Mouse (Mus musculus) Patski (cell line): ENCODE measurements around the gene Frzb. TPM values are rescaled to one million over a fixed set of nuclear protein-coding genes. Genes with fewer than 3 reads are reported as not detected.

ENCODE experiments used
- ATAC-seq: fragments of 100-300 bp; one replicate; pipeline ENCODE4 v1.8.0; 2021
- CTCF ChIA-PET: fragments of 350-600 bp; sonication (Branson Sonifier 250); formaldehyde crosslinking; loops from one replicate; lab custom pipeline; 2022; ENCODE audit warnings: inconsistent platforms; lab: Charles Lee
- POLR2A ChIA-PET: fragments of 350-600 bp; sonication (Branson Sonifier 250); formaldehyde crosslinking; loops from one replicate; lab custom pipeline; 2022; ENCODE audit warnings: antibody characterized with exemption, inconsistent platforms; lab: Charles Lee
- DNase-seq: peaks from one replicate; pipeline ENCODE4 v3.0.0-alpha.2; 2011; ENCODE audit warnings: low read depth, low spot score
- H3K27me3 ChIP-seq: fragments of 371-371 bp; one replicate; pipeline ENCODE4 v1.5.1; 2021
- CTCF ChIP-seq: fragments of 100-300 bp; IDR thresholded peaks from one replicate; pipeline ENCODE4 v1.5.1; 2021
- in situ Hi-C: fragments of 300-500 bp; cut with MboI; formaldehyde crosslinking; loops from 3 replicates; pipeline ENCODE4 v1.11.1; 2018; ENCODE audit warnings: low pct_unique_long_range_greater_than_20kb, mixed read lengths
- polyA plus RNA-seq: library from polyadenylated mRNA; unstranded; gene quantifications from one replicate; pipeline ENCODE4 v1.2.3, GENCODE M21; 2021

The Frzb gene
- polyA plus RNA-seq, 1 experiment from 2014 or later = 0.08 TPM

GRCm38 (mm10) chr2:80445926-80446307 is 1.5 kb downstream of the Frzb start:
- no peak for TF ChIP-seq CTCF
- ChIA-PET CTCF (no interaction called here), POLR2A (interaction anchor here (0.5 kb wide), 1 partner anchor 69 kb away, joined by 3 read pairs; no protein-coding TSS in a partner anchor)
- ATAC-seq = no peak
- peaks cover 34% of the 10 kb centered on the region for H3K27me3 ChIP-seq
- in situ Hi-C loops = no loop called here
- DNase-seq = no peak

GRCm38 (mm10) chr2:80445491-80445890 is 1.9 kb downstream of the Frzb start:
- no peak for TF ChIP-seq CTCF
- POLR2A ChIA-PET = no interaction called here
- no peak for ATAC-seq
- DNase-seq = no peak
- in situ Hi-C loops = no loop called here
- H3K27me3 ChIP-seq = peaks cover 34% of the 10 kb centered on the region
- CTCF ChIA-PET = no interaction called here

- TF ChIP-seq CTCF = no peak
- DNase-seq = no peak
- in situ Hi-C loops = no loop called here
- ChIA-PET POLR2A (no interaction called here), CTCF (interaction anchor here (0.7 kb wide), 1 partner anchor 64 kb away, joined by 3 read pairs; no protein-coding TSS in a partner anchor)
- no peak for ATAC-seq
- H3K27me3 ChIP-seq = peaks cover 34% of the 10 kb centered on the region
Observed at GRCm38 (mm10) chr2:80444418-80445365, 2.7 kb downstream of the Frzb start.

GRCm38 (mm10) chr2:80443962-80444361 is 3.5 kb downstream of the Frzb start:
- no peak for ATAC-seq
- POLR2A ChIA-PET = no interaction called here
- no peak for TF ChIP-seq CTCF
- no peak for DNase-seq
- CTCF ChIA-PET = no interaction called here
- in situ Hi-C loops = no loop called here
- H3K27me3 ChIP-seq = peaks cover 33% of the 10 kb centered on the region

DNA sequence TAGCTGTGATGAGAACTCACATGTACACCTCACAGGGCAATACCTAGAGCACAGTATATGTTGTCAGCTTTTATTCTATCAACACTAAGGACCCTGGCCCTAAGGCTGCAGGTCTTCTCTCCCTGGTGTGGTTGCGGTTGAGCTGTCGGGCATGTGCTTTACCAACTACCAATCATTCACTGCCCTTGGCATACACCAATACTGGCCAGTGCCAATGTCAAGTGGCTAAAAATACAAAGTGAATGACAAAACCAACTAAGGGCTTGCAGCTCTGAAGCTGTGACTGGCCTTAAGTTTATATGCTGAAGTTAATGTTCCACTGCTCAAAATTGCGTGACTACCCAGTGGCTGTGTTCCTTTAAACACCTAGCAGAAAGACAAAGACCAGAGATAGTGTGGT is 6.0 kb downstream of the Frzb start:
- ATAC-seq (no peak), DNase-seq (no peak)
- ChIA-PET CTCF (no interaction called here), POLR2A (no interaction called here)
- peaks cover 12% of the 10 kb centered on the region for H3K27me3 ChIP-seq
- in situ Hi-C loops = no loop called here
- TF ChIP-seq CTCF = no peak

DNA sequence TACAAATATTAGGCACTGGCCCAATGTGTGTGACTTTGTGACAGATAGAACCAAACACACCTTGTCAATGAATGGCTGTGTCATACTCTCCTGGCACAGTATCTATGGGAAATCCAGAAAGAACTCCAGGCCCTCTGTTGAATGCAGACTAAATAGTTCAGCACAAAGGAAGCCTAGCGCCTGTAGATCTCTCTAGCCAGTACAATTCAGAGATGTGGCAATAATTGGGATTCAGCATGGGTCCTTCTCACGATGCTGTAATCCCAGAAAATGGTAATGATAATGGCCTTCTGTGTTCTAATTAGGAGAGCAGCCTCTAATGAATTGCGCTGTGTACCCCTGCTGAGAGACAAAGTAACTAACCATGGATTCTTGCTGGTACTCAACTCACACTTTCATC is 8.6 kb downstream of the Frzb start:
- CTCF ChIA-PET = no interaction called here
- in situ Hi-C loops = no loop called here
- TF ChIP-seq CTCF = no peak
- no peak for DNase-seq
- POLR2A ChIA-PET = no interaction called here
- H3K27me3 ChIP-seq = peaks cover 6% of the 10 kb centered on the region
- ATAC-seq = no peak

DNA sequence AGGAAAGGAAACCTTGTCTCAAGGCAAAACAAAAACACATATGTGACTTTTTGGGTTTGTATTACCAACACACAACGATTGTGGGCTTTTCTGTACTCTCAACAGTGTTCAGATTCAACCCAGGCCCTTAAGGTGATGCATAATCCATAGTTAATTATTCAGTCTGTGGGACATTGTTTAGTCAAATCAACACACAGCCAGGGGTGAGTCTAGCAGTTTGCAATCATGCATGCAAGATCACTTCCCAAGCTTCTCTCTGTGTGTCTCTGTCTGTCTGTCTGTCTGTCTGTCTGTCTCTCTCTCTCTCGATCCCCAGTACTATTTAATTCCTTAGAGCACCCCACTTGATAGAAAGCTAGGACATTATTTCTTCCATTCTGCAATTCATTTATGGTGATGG is 10.0 kb downstream of the Frzb start:
- ATAC-seq (no peak), DNase-seq (no peak)
- no peak for TF ChIP-seq CTCF
- in situ Hi-C loops = no loop called here
- H3K27me3 ChIP-seq = peaks cover 6% of the 10 kb centered on the region
- ChIA-PET POLR2A (no interaction called here), CTCF (interaction anchor here (1.9 kb wide), 1 partner anchor 12 kb away, joined by 4 read pairs; no protein-coding TSS in a partner anchor)

DNA sequence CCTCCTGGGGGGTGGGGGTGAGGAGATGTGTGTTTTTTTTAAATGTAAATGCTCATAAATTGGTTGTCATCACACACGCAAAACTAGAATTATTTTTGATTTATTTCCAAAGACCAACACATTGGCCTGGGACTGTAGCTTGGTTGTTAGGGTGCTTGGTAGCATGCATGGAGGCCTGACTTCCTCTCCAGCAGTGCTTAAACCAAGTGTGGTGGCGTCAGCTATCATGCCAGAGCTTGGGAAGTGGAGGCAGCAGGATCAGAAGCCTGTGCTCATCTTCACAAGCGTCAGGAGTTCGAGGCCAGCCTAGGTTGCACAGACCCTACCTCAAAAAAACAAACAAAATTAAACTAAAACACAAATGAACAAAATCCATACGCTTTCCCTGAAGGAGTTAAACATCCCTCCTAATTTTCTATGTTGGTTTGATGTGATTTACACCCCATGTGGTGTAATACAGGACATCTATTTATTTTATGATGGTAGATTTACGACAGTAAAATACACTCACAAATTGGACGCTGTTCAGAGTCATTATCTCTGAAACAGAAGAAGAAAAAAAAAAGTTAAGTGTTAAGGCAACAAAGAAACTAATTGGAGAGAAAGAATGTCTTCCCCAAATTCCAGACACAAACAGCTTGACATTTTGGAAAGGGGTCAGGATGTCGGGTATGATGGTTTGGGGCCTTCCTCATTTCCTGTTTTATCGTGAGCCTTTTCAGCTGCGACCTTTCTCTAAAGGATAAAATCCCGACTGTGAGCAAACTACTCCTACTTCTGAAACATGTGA is 12.4 kb downstream of the Frzb start:
- in situ Hi-C loops = no loop called here
- CTCF ChIA-PET = no interaction called here
- H3K27me3 ChIP-seq = peaks cover 6% of the 10 kb centered on the region
- ATAC-seq (no peak), DNase-seq (no peak)
- POLR2A ChIA-PET = no interaction called here
- TF ChIP-seq CTCF = no peak

- ATAC-seq (no peak), DNase-seq (no peak)
- CTCF ChIA-PET = no interaction called here
- in situ Hi-C loops = no loop called here
- TF ChIP-seq CTCF = no peak
- H3K27me3 ChIP-seq = peaks cover 11% of the 10 kb centered on the region
- POLR2A ChIA-PET = no interaction called here
Observed at GRCm38 (mm10) chr2:80433254-80433876, 14.1 kb downstream of the Frzb start.

GRCm38 (mm10) chr2:80430357-80431053 is 16.9 kb downstream of the Frzb start:
- CTCF ChIA-PET = no interaction called here
- in situ Hi-C loops = no loop called here
- POLR2A ChIA-PET = no interaction called here
- no peak for TF ChIP-seq CTCF
- ATAC-seq (no peak), DNase-seq (no peak)
- H3K27me3 ChIP-seq = peaks cover 15% of the 10 kb centered on the region
